Mouse (Mus musculus): Measurements from ENCODE around the gene Capn10. TPM values are rescaled to one million over a fixed set of nuclear protein-coding genes. Genes with fewer than 3 reads are reported as not detected.

Capn10 gene
- 58.3 and 60.3 TPM in 2 replicates for polyA plus RNA-seq (2012; rRNA removed)

GRCm38 (mm10) chr1:92934182-92934827 lies at the start of gene Capn10:
Gene Capn10 (plus strand): TSS chr1:92934376.

GRCm38 (mm10) chr1:92902786-92903185 lies 31.4 kb upstream of the Capn10 start, which contains the start of gene Ankmy1:
Gene Ankmy1 (minus strand): TSS chr1:92902906.

GRCm38 (mm10) chr1:92906779-92907631 lies 27.2 kb upstream of the Capn10 start, which contains the start of gene Dusp28:
Gene Dusp28 (plus strand): TSS chr1:92906981.

GRCm38 (mm10) chr1:92910239-92910885 lies 23.8 kb upstream of the Capn10 start, which contains the start of gene Rnpepl1:
Gene Rnpepl1 (plus strand): TSS chr1:92910783.

GRCm38 (mm10) chr1:92950607-92951006 lies 16.4 kb downstream of the Capn10 start, which contains the start of gene Gpr35:
Gene Gpr35 (plus strand): TSS chr1:92950865.

Other genes with a start within 250 kb of the Capn10 start
- 116 and 132 TPM in 2 replicates for gene Gpc1, start 102.7 kb upstream of the Capn10 start, polyA plus RNA-seq (2012; rRNA removed)
- gene Ankmy1, start 31.5 kb upstream of the Capn10 start, polyA plus RNA-seq (2012; rRNA removed) = 0.29 and 0.39 TPM in 2 replicates
- gene Dusp28, start 27.4 kb upstream of the Capn10 start, polyA plus RNA-seq (2012; rRNA removed) = 15.8 and 16.5 TPM in 2 replicates
- gene Rnpepl1, start 23.6 kb upstream of the Capn10 start, polyA plus RNA-seq (2012; rRNA removed) = 46.9 and 49.4 TPM in 2 replicates
- 0.49 and 0.64 TPM in 2 replicates for gene Gpr35, start 16.5 kb downstream of the Capn10 start, polyA plus RNA-seq (2012; rRNA removed)
- not detected in 2 replicates for gene Aqp12, start 72.0 kb downstream of the Capn10 start, polyA plus RNA-seq (2012; rRNA removed)
- gene Kif1a, start 167.6 kb downstream of the Capn10 start, polyA plus RNA-seq (2012; rRNA removed) = 128 and 137 TPM in 2 replicates
- gene Agxt, start 200.9 kb downstream of the Capn10 start, polyA plus RNA-seq (2012; rRNA removed) = not detected in 2 replicates
- 0.25 and 0.58 TPM in 2 replicates for gene 2310007B03Rik, start 226.6 kb downstream of the Capn10 start, polyA plus RNA-seq (2012; rRNA removed)
- gene Crocc2, start 234.3 kb downstream of the Capn10 start, polyA plus RNA-seq (2012; rRNA removed) = 0.55 and 0.61 TPM in 2 replicates

Measured in central nervous system, embryonic 14 days (tissue).